Mouse (Mus musculus): ENCODE measurements around the gene Ntsr1.

DNA sequence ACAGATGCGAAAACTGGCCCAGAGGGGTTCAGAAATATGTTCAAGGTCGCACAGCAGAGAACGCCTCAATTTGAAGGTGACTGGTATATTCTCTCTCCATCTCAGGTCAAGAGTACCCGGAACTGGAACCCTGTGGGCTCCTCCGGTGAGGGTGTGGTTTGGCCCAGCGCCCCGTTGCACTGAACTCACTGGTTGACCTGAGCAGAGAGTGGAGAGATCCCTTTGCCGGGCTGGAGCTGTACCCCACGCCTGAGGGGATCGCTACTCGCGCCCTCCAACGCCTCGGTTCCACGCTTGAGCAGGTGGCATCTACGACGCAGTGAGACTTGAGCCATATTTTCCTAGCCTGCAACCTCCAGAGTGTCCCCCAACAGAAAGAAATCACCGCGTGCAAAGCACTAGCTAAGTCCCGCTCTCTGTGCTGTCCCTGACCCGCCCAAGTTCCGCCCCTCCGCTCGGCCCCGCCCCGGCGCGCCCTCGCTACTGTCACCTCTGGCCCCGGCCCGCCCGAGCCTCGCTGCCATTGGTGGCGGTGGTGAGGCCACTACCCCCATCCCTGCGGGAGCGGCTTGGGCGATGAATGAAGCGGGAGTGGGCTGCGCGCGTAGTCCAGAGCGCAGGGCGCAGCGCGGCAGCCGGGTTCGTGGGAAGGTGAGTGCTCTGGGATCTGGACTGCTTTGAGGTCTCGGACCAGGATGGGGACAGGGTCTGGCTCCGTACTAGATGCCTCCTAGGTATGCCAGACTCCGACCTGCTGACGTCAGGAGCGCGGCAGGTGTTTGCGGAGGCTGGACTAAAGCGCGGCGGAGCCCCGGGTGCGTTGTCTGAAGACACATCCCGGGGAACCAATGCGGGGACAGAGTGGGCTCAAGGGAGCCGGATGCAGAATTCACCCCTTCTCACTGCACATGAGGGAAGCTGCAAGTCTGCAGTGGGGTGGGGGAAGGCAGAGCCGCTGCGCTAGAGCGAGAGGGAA is 43.8 kb upstream of the Ntsr1 start, which contains the start of gene Slco4a1:
- no peak for TF ChIP-seq CTCF (IDR thresholded peaks at IDR 0.05; ENCODE audit: low read depth)
- no peak for TF ChIP-seq EP300 (IDR thresholded peaks at IDR 0.05; ENCODE audit: low read depth)

Measured in heart, postnatal 0 days (tissue).